Mouse (Mus musculus) embryonic facial prominence, embryonic 10.5 days (tissue): ENCODE results near the gene Plpp4. TPM values are rescaled to one million over a fixed set of nuclear protein-coding genes. Genes with fewer than 3 reads are reported as not detected.

Experiments
- DNase-seq: peaks from one replicate; pipeline ENCODE4 v3.0.0-alpha.2; 2017; ENCODE audit warnings: low spot score
- H3K27ac ChIP-seq: fragments of 300-500 bp; sonication (generic); replicated peaks from 2 replicates; pipeline ENCODE4 v1.5.1; 2016; ENCODE audit warnings: mild to moderate bottlenecking
- H3K27me3 ChIP-seq: fragments of 300-500 bp; sonication (generic); replicated peaks from 2 replicates; pipeline ENCODE4 v1.6.1; 2016; ENCODE audit warnings: low read depth, mild to moderate bottlenecking; ENCODE audit not compliant: poor library complexity, severe bottlenecking
- H3K36me3 ChIP-seq: fragments of 300-500 bp; sonication (generic); replicated peaks from 2 replicates; pipeline ENCODE4 v1.6.1; 2016; ENCODE audit warnings: mild to moderate bottlenecking, moderate library complexity
- H3K4me1 ChIP-seq: fragments of 300-500 bp; sonication (generic); 2 replicates; pipeline ENCODE4 v1.6.1; 2016
- H3K4me3 ChIP-seq: fragments of 300-500 bp; sonication (generic); 2 replicates; pipeline ENCODE4 v1.5.1; 2016; ENCODE audit warnings: mild to moderate bottlenecking, moderate library complexity
- H3K9me3 ChIP-seq: fragments of 300-500 bp; sonication (generic); 2 replicates; pipeline ENCODE4 v1.6.1; 2016; ENCODE audit warnings: mild to moderate bottlenecking
- WGBS: fragments of 180-500 bp; shearing (Covaris S2); methylation state at CpG from one replicate; pipeline ENCODE4 v1.1.7; 2016; 5-methylcytosine and 5-hydroxymethylcytosine counted together
- polyA plus RNA-seq: library from polyadenylated mRNA; unstranded; fragments of >200 nt; fragmentation: Nextera tagmentation; extraction: Ambion mirVana; gene quantifications from 2 replicates; pipeline ENCODE4 v1.2.1, GENCODE M21; 2016

Plpp4 gene
- polyA plus RNA-seq, 1 experiment from 2014 or later, result 0.22 TPM

- peaks cover 58% of the 10 kb centered on the region for H3K27me3 ChIP-seq
- WGBS, result 57% methylated on average over 7 of the region's 7 CpGs
- H3K9me3 ChIP-seq, result no peaks in the 10 kb centered on the region
- no peak overlapping the region for H3K4me3 ChIP-seq
- no peaks in the 10 kb centered on the region for H3K36me3 ChIP-seq
- peaks cover 18% of the 10 kb centered on the region for H3K4me1 ChIP-seq
- peak; percentile 14 for DNase-seq
- H3K27ac ChIP-seq, result no peak overlapping the region
These were observed 1.5 kb downstream of the Plpp4 start for GRCm38 (mm10) chr7:129258331-129258730.

GRCm38 (mm10) chr7:129259195-129259594, 2.4 kb downstream of the Plpp4 start:
- peaks cover 53% of the 10 kb centered on the region for H3K27me3 ChIP-seq
- WGBS, result 78% methylated on average over 6 of the region's 6 CpGs

DNA sequence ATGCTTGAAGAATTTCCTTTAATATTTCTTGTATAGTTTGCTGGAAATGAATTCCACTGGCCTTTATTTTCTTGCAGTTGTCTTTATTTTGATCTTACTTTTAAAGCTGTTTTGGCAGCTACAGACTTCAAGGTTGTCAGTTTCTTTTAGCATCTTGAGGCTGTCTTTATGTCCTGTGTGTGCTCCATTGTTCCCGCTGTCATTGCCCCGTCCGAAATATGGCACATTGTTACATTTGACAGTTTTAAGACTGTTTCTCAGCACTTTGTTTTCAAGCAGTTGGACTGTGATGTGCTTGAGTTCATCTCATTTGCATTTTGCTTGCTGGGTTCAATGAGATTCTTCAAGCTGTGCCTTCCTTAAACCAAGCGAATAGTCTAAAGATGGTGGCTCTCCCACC, 17.0 kb downstream of the Plpp4 start:
- Histone ChIP-seq H3K4me3 (no peak overlapping the region), H3K4me1 (no peaks in the 10 kb centered on the region), H3K9me3 (no peaks in the 10 kb centered on the region), H3K36me3 (no peaks in the 10 kb centered on the region), H3K27me3 (no peaks in the 10 kb centered on the region), H3K27ac (no peak overlapping the region)
- DNase-seq, result no peak
- 78% methylated on average over 4 of the region's 4 CpGs for WGBS

More at GRCm38 (mm10) chr7:129259195-129259594, 2.4 kb downstream of the Plpp4 start:
- Histone ChIP-seq H3K27ac (no peak overlapping the region), H3K4me1 (peaks cover 18% of the 10 kb centered on the region), H3K9me3 (no peaks in the 10 kb centered on the region), H3K4me3 (no peak overlapping the region), H3K36me3 (no peaks in the 10 kb centered on the region)
- no peak for DNase-seq

GRCm38 (mm10) chr7:129274726-129275125, 17.9 kb downstream of the Plpp4 start:
- Histone ChIP-seq H3K36me3 (no peaks in the 10 kb centered on the region), H3K27me3 (no peaks in the 10 kb centered on the region), H3K4me1 (no peaks in the 10 kb centered on the region), H3K4me3 (no peak overlapping the region), H3K27ac (no peak overlapping the region), H3K9me3 (no peaks in the 10 kb centered on the region)
- 88% methylated on average over 5 of the region's 5 CpGs for WGBS
- no peak for DNase-seq

GRCm38 (mm10) chr7:129277751-129278150, 20.9 kb downstream of the Plpp4 start:
- H3K36me3 ChIP-seq, result no peaks in the 10 kb centered on the region
- no peaks in the 10 kb centered on the region for H3K4me1 ChIP-seq
- H3K9me3 ChIP-seq, result no peaks in the 10 kb centered on the region
- H3K4me3 ChIP-seq, result no peak overlapping the region
- H3K27me3 ChIP-seq, result no peaks in the 10 kb centered on the region
- DNase-seq, result no peak
- no peak overlapping the region for H3K27ac ChIP-seq
- 89% methylated on average over 5 of the region's 5 CpGs for WGBS

- H3K9me3 ChIP-seq, result no peaks in the 10 kb centered on the region
- H3K4me1 ChIP-seq, result no peaks in the 10 kb centered on the region
- H3K4me3 ChIP-seq, result no peak overlapping the region
- DNase-seq, result no peak
- no peaks in the 10 kb centered on the region for H3K36me3 ChIP-seq
- 91% methylated on average over 4 of the region's 4 CpGs for WGBS
- H3K27ac ChIP-seq, result no peak overlapping the region
- H3K27me3 ChIP-seq, result no peaks in the 10 kb centered on the region
These were observed 22.0 kb downstream of the Plpp4 start for GRCm38 (mm10) chr7:129278801-129279200.

DNA sequence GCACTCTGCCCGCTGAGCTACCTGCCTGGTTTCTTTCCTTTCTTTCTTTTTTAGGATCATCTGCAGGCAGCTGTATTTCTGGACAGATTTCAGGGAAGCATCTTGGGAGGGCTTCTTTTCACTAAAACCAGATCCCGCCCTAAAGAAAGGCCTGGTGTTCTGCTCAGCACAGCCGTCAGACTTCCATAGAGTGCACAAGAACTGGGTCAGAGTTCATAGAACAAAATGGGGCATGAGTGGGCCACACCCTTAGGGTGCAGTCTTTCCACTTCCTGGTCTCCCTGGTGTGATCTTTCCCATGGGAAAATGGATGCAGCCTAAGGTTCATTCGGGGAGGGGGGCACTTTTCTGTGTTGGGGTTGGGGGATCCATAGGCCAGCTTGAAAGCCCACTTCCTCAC, 22.4 kb downstream of the Plpp4 start:
- Histone ChIP-seq H3K4me1 (no peaks in the 10 kb centered on the region), H3K9me3 (no peaks in the 10 kb centered on the region), H3K36me3 (no peaks in the 10 kb centered on the region), H3K27ac (no peak overlapping the region), H3K27me3 (no peaks in the 10 kb centered on the region), H3K4me3 (no peak overlapping the region)
- DNase-seq, result no peak
- 84% methylated on average over 4 of the region's 4 CpGs for WGBS

- H3K4me3 ChIP-seq, result no peak overlapping the region
- WGBS, result 93% methylated on average over 4 of the region's 4 CpGs
- H3K27me3 ChIP-seq, result no peaks in the 10 kb centered on the region
- H3K4me1 ChIP-seq, result no peaks in the 10 kb centered on the region
- DNase-seq, result no peak
- no peaks in the 10 kb centered on the region for H3K9me3 ChIP-seq
- no peaks in the 10 kb centered on the region for H3K36me3 ChIP-seq
- H3K27ac ChIP-seq, result no peak overlapping the region
These were observed 25.1 kb downstream of the Plpp4 start for GRCm38 (mm10) chr7:129281966-129282365.

DNA sequence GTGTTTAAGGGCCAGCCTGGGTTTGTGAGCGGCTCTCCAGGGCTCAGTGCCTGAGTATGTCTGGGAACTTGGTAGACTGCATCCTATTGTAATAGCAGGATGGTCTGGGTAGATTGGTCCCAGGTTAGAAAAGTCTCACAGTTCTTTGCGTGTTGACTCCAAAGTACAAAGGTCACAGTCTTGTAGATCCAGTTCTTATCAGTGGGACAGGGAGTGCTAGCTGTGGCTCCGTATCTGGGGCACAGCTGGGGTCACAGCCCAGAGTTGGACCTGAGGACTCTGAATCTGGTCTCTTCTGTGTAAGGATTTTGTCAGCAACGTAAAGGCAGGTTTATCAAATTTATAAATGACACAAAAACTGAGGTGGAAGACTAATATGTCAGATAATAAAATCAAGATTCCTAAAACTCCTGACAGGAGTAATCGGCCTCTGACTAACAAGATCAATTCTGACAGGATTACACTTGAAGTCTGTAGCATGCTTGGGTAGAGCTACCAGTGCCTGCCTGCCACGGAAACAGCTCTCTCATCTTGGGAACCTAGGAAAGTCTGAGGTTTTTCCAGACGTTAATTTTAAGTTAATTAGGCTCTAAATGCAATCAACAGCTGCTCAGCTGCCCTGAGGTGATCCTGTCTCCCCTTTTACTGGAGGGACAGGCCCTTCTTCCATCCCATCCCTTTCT, 28.5 kb downstream of the Plpp4 start:
- 68% methylated on average over 7 of the region's 7 CpGs for WGBS
- Histone ChIP-seq H3K27ac (no peak overlapping the region), H3K27me3 (no peaks in the 10 kb centered on the region), H3K9me3 (no peaks in the 10 kb centered on the region), H3K4me1 (no peaks in the 10 kb centered on the region), H3K36me3 (no peaks in the 10 kb centered on the region), H3K4me3 (no peak overlapping the region)
- no peak for DNase-seq

DNA sequence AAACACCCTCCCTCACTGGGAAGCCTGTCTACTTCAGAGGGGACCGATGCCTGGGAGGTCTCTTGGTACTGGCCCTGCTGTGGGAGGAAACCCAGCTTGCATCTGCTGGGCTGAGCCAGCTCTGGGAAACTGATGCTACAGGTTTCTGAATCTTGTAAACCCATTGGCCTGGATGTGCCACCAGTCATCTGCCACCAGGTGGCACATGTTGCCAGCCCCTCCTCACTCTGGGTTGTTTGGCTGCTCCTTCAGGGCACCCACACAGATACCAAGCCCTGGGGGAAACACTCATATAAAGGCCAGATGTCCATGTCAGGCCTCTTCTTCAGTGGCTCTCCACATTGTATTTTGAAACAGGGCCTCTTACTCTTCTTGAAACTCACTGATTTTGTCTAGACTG, 36.4 kb downstream of the Plpp4 start:
- H3K36me3 ChIP-seq, result no peaks in the 10 kb centered on the region
- WGBS, result 88% methylated on average over 1 of the region's 1 CpGs
- H3K4me1 ChIP-seq, result no peaks in the 10 kb centered on the region
- no peaks in the 10 kb centered on the region for H3K9me3 ChIP-seq
- no peak overlapping the region for H3K4me3 ChIP-seq
- peak; percentile 10 for DNase-seq
- H3K27ac ChIP-seq, result no peak overlapping the region
- H3K27me3 ChIP-seq, result no peaks in the 10 kb centered on the region

GRCm38 (mm10) chr7:129301622-129302021, 44.8 kb downstream of the Plpp4 start:
- Histone ChIP-seq H3K4me3 (no peak overlapping the region), H3K36me3 (no peaks in the 10 kb centered on the region), H3K4me1 (no peaks in the 10 kb centered on the region), H3K9me3 (no peaks in the 10 kb centered on the region), H3K27ac (no peak overlapping the region), H3K27me3 (no peaks in the 10 kb centered on the region)
- 93% methylated on average over 5 of the region's 5 CpGs for WGBS
- no peak for DNase-seq

GRCm38 (mm10) chr7:129303356-129303755, 46.5 kb downstream of the Plpp4 start:
- H3K4me1 ChIP-seq, result peaks cover 3% of the 10 kb centered on the region; the same call in 1 of the 2 replicates
- no peaks in the 10 kb centered on the region for H3K9me3 ChIP-seq
- no peaks in the 10 kb centered on the region for H3K27me3 ChIP-seq
- no peak overlapping the region for H3K4me3 ChIP-seq
- no peak for DNase-seq
- H3K27ac ChIP-seq, result no peak overlapping the region
- H3K36me3 ChIP-seq, result no peaks in the 10 kb centered on the region
- WGBS, result 65% methylated on average over 4 of the region's 4 CpGs

- WGBS, result 32% methylated on average over 13 of the region's 13 CpGs
- no peak overlapping the region; the same call in 1 of the 2 replicates for H3K27ac ChIP-seq
- H3K4me1 ChIP-seq, result peaks cover 3% of the 10 kb centered on the region; the same call in 1 of the 2 replicates
- DNase-seq, result peak; percentile 62
- H3K27me3 ChIP-seq, result no peaks in the 10 kb centered on the region
- H3K9me3 ChIP-seq, result no peaks in the 10 kb centered on the region
- H3K4me3 ChIP-seq, result 0 out of 2 replicates have a peak overlapping the region, but pooled peaks have one; percentile 11
- H3K36me3 ChIP-seq, result no peaks in the 10 kb centered on the region
These were observed 50.4 kb downstream of the Plpp4 start for GRCm38 (mm10) chr7:129307042-129307825.
